Mouse (Mus musculus): ENCODE results near the gene Olfr1290. TPM values are rescaled to one million over a fixed set of nuclear protein-coding genes. Genes with fewer than 3 reads are reported as not detected.

The Olfr1290 gene
- polyA plus RNA-seq, 1 experiment from 2014 or later = 0.16 TPM

Other genes starting within 250 kb of the Olfr1290 start
- gene Olfr1276, start 239.3 kb downstream of the Olfr1290 start, polyA plus RNA-seq (2014; fragmentation: Nextera tagmentation; extraction: Ambion mirVana) = not detected in 2 replicates
- not detected in 2 replicates for gene Olfr1277, start 219.7 kb downstream of the Olfr1290 start, polyA plus RNA-seq (2014; fragmentation: Nextera tagmentation; extraction: Ambion mirVana)
- gene Olfr1278, start 203.7 kb downstream of the Olfr1290 start, polyA plus RNA-seq (2014; fragmentation: Nextera tagmentation; extraction: Ambion mirVana) = not detected in 2 replicates
- gene Olfr1279, start 193.2 kb downstream of the Olfr1290 start, polyA plus RNA-seq (2014; fragmentation: Nextera tagmentation; extraction: Ambion mirVana) = 0.04 TPM in 1 of 2 replicates, not detected in the other
- gene Olfr1280, start 179.8 kb downstream of the Olfr1290 start, polyA plus RNA-seq (2014; fragmentation: Nextera tagmentation; extraction: Ambion mirVana) = not detected in 2 replicates
- gene Olfr1281, start 167.3 kb downstream of the Olfr1290 start, polyA plus RNA-seq (2014; fragmentation: Nextera tagmentation; extraction: Ambion mirVana) = not detected in 2 replicates
- gene Olfr1282, start 157.8 kb downstream of the Olfr1290 start, polyA plus RNA-seq (2014; fragmentation: Nextera tagmentation; extraction: Ambion mirVana) = not detected in 2 replicates
- gene Olfr1283, start 127.0 kb downstream of the Olfr1290 start, polyA plus RNA-seq (2014; fragmentation: Nextera tagmentation; extraction: Ambion mirVana) = not detected in 2 replicates
- gene Olfr1284, start 118.3 kb downstream of the Olfr1290 start, polyA plus RNA-seq (2014; fragmentation: Nextera tagmentation; extraction: Ambion mirVana) = not detected in 2 replicates
- not detected in 2 replicates for gene Olfr1286, start 70.7 kb downstream of the Olfr1290 start, polyA plus RNA-seq (2014; fragmentation: Nextera tagmentation; extraction: Ambion mirVana)
- not detected in 2 replicates for gene Olfr1287, start 44.7 kb downstream of the Olfr1290 start, polyA plus RNA-seq (2014; fragmentation: Nextera tagmentation; extraction: Ambion mirVana)
- not detected in 2 replicates for gene Olfr1288, start 19.7 kb downstream of the Olfr1290 start, polyA plus RNA-seq (2014; fragmentation: Nextera tagmentation; extraction: Ambion mirVana)
- not detected in 2 replicates for gene Olfr1289, start 13.0 kb downstream of the Olfr1290 start, polyA plus RNA-seq (2014; fragmentation: Nextera tagmentation; extraction: Ambion mirVana)
- not detected in 2 replicates for gene Olfr1291-ps1, start 3.4 kb upstream of the Olfr1290 start, polyA plus RNA-seq (2014; fragmentation: Nextera tagmentation; extraction: Ambion mirVana)
- gene Olfr1293-ps, start 31.4 kb upstream of the Olfr1290 start, polyA plus RNA-seq (2014; fragmentation: Nextera tagmentation; extraction: Ambion mirVana) = not detected in 2 replicates
- not detected in 2 replicates for gene Olfr1294, start 46.5 kb upstream of the Olfr1290 start, polyA plus RNA-seq (2014; fragmentation: Nextera tagmentation; extraction: Ambion mirVana)
- gene Olfr1295, start 75.9 kb upstream of the Olfr1290 start, polyA plus RNA-seq (2014; fragmentation: Nextera tagmentation; extraction: Ambion mirVana) = not detected in 2 replicates
- gene Olfr1297, start 132.7 kb upstream of the Olfr1290 start, polyA plus RNA-seq (2014; fragmentation: Nextera tagmentation; extraction: Ambion mirVana) = not detected in 2 replicates
- not detected in 2 replicates for gene Olfr1298, start 155.4 kb upstream of the Olfr1290 start, polyA plus RNA-seq (2014; fragmentation: Nextera tagmentation; extraction: Ambion mirVana)
- gene Olfr1299, start 167.6 kb upstream of the Olfr1290 start, polyA plus RNA-seq (2014; fragmentation: Nextera tagmentation; extraction: Ambion mirVana) = not detected in 2 replicates